Mouse (Mus musculus) spleen, adult 12 weeks (tissue): ENCODE measurements around the gene Hmgn3.

ENCODE experiments used
- DNase-seq: peaks from one replicate; pipeline ENCODE4 v3.0.0; 2022; ENCODE audit warnings: low spot score

The Hmgn3 gene

GRCm38 (mm10) chr9:83098652-83099307 is 47.7 kb downstream of the Hmgn3 start:
- DNase-seq, result no peak

- DNase-seq, result no peak
Measured at GRCm38 (mm10) chr9:83097816-83098215, 48.7 kb downstream of the Hmgn3 start.

- DNase-seq, result no peak
Measured at GRCm38 (mm10) chr9:83094649-83095336, 51.7 kb downstream of the Hmgn3 start.

GRCm38 (mm10) chr9:83083790-83084469 is 62.6 kb downstream of the Hmgn3 start:
- no peak for DNase-seq

- DNase-seq, result no peak
Measured at GRCm38 (mm10) chr9:83083091-83083490, 63.4 kb downstream of the Hmgn3 start.

- no peak for DNase-seq
Measured at GRCm38 (mm10) chr9:83082296-83082695, 64.2 kb downstream of the Hmgn3 start.

- no peak for DNase-seq
Measured at GRCm38 (mm10) chr9:83079724-83080123, 66.8 kb downstream of the Hmgn3 start.

GRCm38 (mm10) chr9:83068246-83068645 is 78.2 kb downstream of the Hmgn3 start:
- DNase-seq, result no peak

- DNase-seq, result no peak
Measured at GRCm38 (mm10) chr9:83061289-83061688, 85.2 kb downstream of the Hmgn3 start.
